Mouse (Mus musculus): ENCODE data around the gene Psg22. TPM values are rescaled to one million over a fixed set of nuclear protein-coding genes. Genes with fewer than 3 reads are reported as not detected.

Psg22 gene
- total RNA-seq (2023): not detected

DNA sequence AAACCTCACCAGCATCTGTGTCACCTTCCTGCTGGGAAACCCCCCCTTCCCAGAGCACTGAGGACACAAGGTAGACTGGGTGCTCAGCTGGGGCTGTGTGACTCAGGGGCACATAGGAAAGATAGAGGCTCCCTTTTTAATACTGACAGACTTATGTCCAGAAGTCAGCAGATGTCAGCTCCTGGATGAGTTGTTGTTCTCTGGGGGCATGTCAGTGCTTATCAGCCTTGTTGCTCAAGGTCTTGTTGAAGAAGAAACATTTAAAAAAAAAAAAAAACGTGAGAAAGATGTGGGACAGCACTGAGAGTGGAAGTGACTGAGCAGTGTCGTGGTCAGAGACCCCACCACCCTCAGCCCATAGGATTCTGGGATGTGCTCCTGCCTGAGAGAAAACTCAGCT is at the start of gene Psg22:
Psg22 (plus strand) TSS at position 301 of the 400 bp plus-strand sequence.

DNA sequence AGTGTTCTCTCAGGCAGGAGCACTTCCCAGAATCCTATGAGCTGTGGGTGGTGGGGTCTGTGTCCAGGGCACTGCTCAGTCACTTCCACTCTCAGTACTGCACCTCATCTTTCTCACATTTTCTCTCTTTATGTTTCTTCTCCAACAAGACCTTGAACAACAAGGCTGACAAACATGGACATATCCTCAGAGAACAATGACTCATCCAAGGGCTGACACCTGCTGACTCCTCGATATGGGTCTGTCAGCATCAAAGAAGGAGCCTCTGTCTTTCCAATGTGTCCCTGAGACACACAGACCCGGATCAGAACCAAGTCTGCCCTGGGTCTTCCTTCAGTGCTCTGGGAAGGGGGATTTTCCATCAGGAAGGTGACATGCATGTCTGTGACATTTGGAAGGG is 31.8 kb upstream of the Psg22 start, which contains the start of gene Psg20:
Psg20 (minus strand) TSS at position 101 of the 400 bp plus-strand sequence.

Other genes starting within 250 kb of the Psg22 start
- not detected for gene Psg26, start 233.9 kb upstream of the Psg22 start, total RNA-seq (2023)
- not detected for gene Psg25, start 185.8 kb upstream of the Psg22 start, total RNA-seq (2023)
- gene Psg27, start 150.8 kb upstream of the Psg22 start, total RNA-seq (2023): not detected
- gene Psg23, start 101.6 kb upstream of the Psg22 start, total RNA-seq (2023): not detected
- not detected for gene Psg21, start 61.4 kb upstream of the Psg22 start, total RNA-seq (2023)
- not detected for gene Psg20, start 31.9 kb upstream of the Psg22 start, total RNA-seq (2023)
- gene Psg19, start 80.4 kb downstream of the Psg22 start, total RNA-seq (2023): not detected
- gene Psg17, start 103.5 kb downstream of the Psg22 start, total RNA-seq (2023): not detected
- not detected for gene Mill2, start 121.9 kb downstream of the Psg22 start, total RNA-seq (2023)
- 9.5 TPM for gene Pglyrp1, start 153.2 kb downstream of the Psg22 start, total RNA-seq (2023)
- 17.1 TPM for gene Ccdc61, start 192.3 kb downstream of the Psg22 start, total RNA-seq (2023)
- not detected for gene Nova2, start 207.8 kb downstream of the Psg22 start, total RNA-seq (2023)

Data from CD4-positive naive resting alpha-beta T cell, adult 76 days (primary cell).